Mouse (Mus musculus) C2C12 (cell line): ENCODE results near the gene Nr3c2.

Experiments used
- CTCF ChIP-seq: IDR thresholded peaks from one replicate; pipeline ENCODE4 v1.5.1; 2011; ENCODE audit not compliant: control insufficient read depth, insufficient read depth, insufficient read length
- MAX ChIP-seq: IDR thresholded peaks from one replicate; pipeline ENCODE4 v1.6.1; 2011; ENCODE audit warnings: mild to moderate bottlenecking, control low read depth
- MYOG ChIP-seq: IDR thresholded peaks from one replicate; pipeline ENCODE4 v1.6.1; 2011; ENCODE audit not compliant: control insufficient read depth, insufficient read length; ENCODE audit errors: extremely low read depth
- USF1 ChIP-seq: IDR thresholded peaks from one replicate; pipeline ENCODE4 v1.6.1; 2011; ENCODE audit warnings: low read depth, mild to moderate bottlenecking, control low read depth, moderate library complexity

GRCm38 (mm10) chr8:77256450-77257084 lies 357.3 kb downstream of the Nr3c2 start:
- TF ChIP-seq CTCF (no peak), USF1 (no peak), MAX (no peak), MYOG (no peak)
